Mouse (Mus musculus) E14TG2a.4 (cell line): ENCODE measurements at regions not wholly inside any gene's neighbourhood (a gene's known extent, or its start where the extent isn't known, plus 50 kb on each side); places are given as distances from the start of the nearest gene placed in this dataset.
"Not testable (repeated sequence)": the region's sequence is repeated elsewhere in the genome, so short reads cannot be mapped to it uniquely, and the experiment has no call there.

Experiments used
- H3K27me3 ChIP-seq: 2 replicates; pipeline ENCODE4 v1.6.1; 2014; ENCODE audit warnings: low read length, control low read depth; ENCODE audit not compliant: insufficient read depth
- H3K36me3 ChIP-seq: 2 replicates; pipeline ENCODE4 v1.6.1; 2014; ENCODE audit warnings: low read length, control low read depth; ENCODE audit not compliant: insufficient read depth
- H3K4me1 ChIP-seq: replicated peaks from 2 replicates; pipeline ENCODE4 v1.6.1; 2014; ENCODE audit warnings: low read depth, low read length, control low read depth
- H3K4me3 ChIP-seq: replicated peaks from 2 replicates; pipeline ENCODE4 v1.5.1; 2014; ENCODE audit warnings: mild to moderate bottlenecking, low read length
- H3K9me3 ChIP-seq: 2 replicates; pipeline ENCODE4 v1.6.1; 2014; ENCODE audit warnings: low read length, control low read depth
- CTCF ChIP-seq: conservative IDR thresholded peaks from 2 replicates; pipeline ENCODE4 v1.5.1; 2014; ENCODE audit warnings: low read length
- NANOG ChIP-seq: IDR thresholded peaks from 2 replicates; pipeline ENCODE4 v1.6.1; 2014; ENCODE audit warnings: borderline replicate concordance, low read length, mixed read lengths
- POU5F1 ChIP-seq: IDR thresholded peaks from 2 replicates; pipeline ENCODE4 v1.6.1; 2014; ENCODE audit warnings: low read length, borderline replicate concordance

DNA sequence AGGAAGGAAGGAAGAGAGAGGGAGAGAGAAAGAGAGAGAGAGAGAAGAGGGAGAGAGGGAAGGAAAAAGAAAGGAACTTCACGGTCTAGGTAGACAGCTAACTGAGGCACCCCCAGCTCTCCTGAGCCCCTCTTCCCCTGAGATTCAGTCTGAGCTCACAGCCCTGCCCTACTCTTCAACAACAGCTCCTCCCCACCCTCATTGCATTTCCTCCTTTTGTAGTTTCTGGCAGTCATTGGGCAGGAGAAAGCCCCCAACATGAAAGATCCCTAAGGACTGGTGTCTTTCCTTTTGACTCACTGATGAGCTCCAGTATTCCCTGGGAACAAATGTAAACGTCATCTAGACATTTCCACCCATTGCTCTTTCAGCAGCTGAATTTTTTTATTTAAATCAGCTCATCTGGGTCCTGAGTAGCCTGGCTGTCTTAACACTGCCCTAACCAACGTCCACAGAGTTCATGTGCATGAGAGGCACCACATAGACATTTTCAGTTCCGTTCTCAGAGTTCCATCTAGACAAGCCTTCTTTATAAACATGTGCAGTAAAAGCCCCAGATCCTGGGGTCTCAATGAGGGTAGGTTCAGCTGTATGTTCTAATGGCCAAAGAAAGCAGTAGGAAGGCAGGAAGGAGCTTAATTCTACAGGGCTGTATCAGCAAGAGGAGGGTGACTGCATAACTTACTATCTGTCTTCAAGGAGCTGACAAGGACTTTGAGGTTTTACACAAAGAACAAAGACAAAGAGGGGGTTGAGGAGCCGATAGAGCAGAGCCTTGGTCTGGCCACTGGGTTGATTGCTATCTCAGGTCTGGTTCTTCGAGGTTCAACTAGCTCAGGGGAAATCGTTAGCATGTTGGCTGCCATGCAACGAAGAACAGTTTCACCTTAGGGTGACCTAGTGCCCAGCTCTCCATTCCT lies 87.6 kb upstream of the Ifngr1 start:
- peaks cover 6% of the 10 kb centered on the region; the same call in 1 of the 2 replicates for H3K9me3 ChIP-seq
- no peak overlapping the region for H3K4me3 ChIP-seq
- H3K27me3 ChIP-seq: no peaks in the 10 kb centered on the region
- TF ChIP-seq NANOG: no peak
- TF ChIP-seq CTCF: no peak
- TF ChIP-seq POU5F1: no peak
- H3K4me1 ChIP-seq: no peaks in the 10 kb centered on the region
- H3K36me3 ChIP-seq: no peaks in the 10 kb centered on the region

DNA sequence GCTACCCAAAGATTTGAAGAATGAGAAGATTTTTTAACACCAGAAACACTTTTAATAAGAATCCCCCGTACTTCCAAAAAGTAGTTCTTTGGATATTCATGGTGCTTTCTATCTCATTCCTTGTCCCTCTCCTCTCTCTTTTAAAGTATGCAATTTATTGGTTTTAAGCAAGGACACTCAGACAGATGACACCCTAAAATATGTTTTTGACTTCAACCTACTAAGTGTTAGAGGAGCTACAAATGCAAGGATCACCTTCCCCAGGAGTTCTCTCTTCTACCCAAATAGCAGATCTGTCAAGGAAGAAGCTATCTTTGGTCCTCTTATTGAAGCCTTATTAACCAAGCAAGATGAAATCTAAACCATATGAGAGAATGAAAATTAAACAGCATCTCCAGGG lies 86.6 kb upstream of the Ifngr1 start:
- TF ChIP-seq NANOG (no peak), POU5F1 (no peak), CTCF (no peak)
- no peaks in the 10 kb centered on the region for H3K36me3 ChIP-seq

DNA sequence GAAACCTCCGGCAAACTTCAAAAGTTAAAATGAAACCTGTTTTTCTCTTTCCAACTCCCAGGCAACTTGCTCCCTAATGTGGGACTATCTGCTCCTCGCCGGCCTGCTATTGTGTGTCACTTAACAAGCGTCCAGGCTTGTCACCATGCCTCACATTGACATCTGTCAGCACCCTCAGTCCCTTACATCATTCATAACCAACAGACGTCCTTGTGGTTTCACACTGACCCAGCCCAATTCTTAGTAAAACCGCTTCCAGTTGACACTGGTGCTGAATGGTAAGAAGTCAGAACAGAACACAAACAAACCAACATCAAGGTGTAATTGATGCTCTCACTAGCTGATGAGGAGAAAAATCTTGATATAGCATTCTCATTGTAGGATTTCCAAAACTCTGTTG lies 85.8 kb upstream of the Ifngr1 start:
- Histone ChIP-seq H3K4me3 (no peak overlapping the region), H3K36me3 (no peaks in the 10 kb centered on the region), H3K9me3 (peaks cover 6% of the 10 kb centered on the region; the same call in 1 of the 2 replicates), H3K27me3 (no peaks in the 10 kb centered on the region), H3K4me1 (no peaks in the 10 kb centered on the region)
- TF ChIP-seq NANOG (no peak), POU5F1 (no peak), CTCF (no peak)

More for the DNA sequence above, 86.6 kb upstream of the Ifngr1 start:
- Histone ChIP-seq H3K4me3 (no peak overlapping the region), H3K27me3 (no peaks in the 10 kb centered on the region), H3K9me3 (peaks cover 6% of the 10 kb centered on the region; the same call in 1 of the 2 replicates), H3K4me1 (no peaks in the 10 kb centered on the region)

DNA sequence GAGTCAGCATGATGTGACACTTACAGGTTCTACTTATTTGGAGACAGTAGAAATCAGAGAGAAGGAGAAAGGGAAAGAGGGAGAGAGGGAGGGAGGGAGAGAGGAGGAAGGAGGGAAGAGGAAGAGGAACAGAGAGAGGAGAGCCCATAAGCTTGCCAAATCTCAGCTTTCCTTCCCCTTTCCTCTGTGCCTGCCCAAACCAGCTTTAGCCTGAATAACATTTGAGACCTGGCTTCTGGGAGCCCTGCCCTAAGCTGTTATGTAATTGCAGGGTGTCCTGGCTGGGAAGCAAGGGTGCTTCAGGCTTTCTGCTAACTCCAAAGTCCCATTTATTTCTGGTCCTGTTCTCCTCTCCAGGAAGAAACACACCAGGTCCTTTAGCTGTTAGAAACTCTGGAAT lies 85.3 kb upstream of the Ifngr1 start:
- no peaks in the 10 kb centered on the region for H3K4me1 ChIP-seq
- H3K9me3 ChIP-seq: peaks cover 6% of the 10 kb centered on the region; the same call in 1 of the 2 replicates
- TF ChIP-seq CTCF: no peak
- TF ChIP-seq POU5F1: no peak
- no peak for TF ChIP-seq NANOG
- no peaks in the 10 kb centered on the region for H3K27me3 ChIP-seq
- no peak overlapping the region for H3K4me3 ChIP-seq
- H3K36me3 ChIP-seq: no peaks in the 10 kb centered on the region

DNA sequence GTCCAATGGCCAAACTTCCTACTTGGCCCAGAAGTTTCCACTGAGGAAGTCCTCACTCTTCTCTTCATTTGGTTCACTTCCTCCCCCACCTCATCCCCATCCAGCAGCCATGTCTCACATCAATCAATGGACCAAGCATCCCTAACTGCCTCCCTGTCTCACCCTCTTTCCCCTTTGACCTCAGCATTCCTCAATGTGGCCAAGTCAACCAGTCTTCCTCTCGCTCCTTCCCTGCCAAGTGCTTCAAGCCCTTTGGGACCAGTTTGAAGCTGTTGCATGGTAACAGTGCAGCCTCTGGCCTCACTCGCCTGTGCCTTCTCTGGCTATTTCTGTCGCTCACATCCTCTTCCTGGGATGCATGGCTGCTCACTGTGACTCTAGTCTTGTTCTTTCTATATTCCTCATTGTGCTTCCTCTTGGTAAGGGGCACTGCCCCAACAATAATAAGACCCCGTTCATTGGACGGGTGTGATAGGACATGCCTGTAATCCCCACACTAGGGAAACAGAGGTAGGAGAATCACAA lies 83.5 kb upstream of the Ifngr1 start:
- TF ChIP-seq NANOG: no peak
- no peak for TF ChIP-seq POU5F1
- no peak for TF ChIP-seq CTCF

DNA sequence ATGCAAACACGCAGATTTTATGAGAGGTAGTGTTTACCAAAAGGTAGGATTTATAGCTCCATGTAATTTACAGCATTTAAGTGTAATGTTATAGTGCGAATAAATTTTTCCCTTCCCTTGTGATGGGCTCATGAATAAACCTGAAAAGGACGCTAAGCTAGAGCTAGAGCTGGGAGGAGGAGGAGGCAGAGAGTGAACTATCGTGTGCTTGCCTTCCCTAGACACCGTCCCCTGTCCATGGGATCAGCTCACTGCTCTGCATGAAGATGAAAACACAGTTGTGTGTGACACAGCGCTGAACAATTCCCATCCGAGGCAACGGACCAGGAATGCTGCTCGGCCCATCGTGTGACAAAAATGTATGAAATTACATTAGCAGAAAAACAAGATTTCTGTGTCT lies 81.7 kb upstream of the Ifngr1 start:
- Histone ChIP-seq H3K4me1 (no peaks in the 10 kb centered on the region), H3K9me3 (peaks cover 6% of the 10 kb centered on the region; the same call in 1 of the 2 replicates), H3K27me3 (no peaks in the 10 kb centered on the region), H3K36me3 (no peaks in the 10 kb centered on the region), H3K4me3 (no peak overlapping the region)
- no peak for TF ChIP-seq POU5F1
- no peak for TF ChIP-seq NANOG
- TF ChIP-seq CTCF: no peak

More for the DNA sequence above, 83.5 kb upstream of the Ifngr1 start:
- Histone ChIP-seq H3K4me1 (no peaks in the 10 kb centered on the region), H3K9me3 (peaks cover 6% of the 10 kb centered on the region; the same call in 1 of the 2 replicates), H3K4me3 (no peak overlapping the region), H3K36me3 (no peaks in the 10 kb centered on the region), H3K27me3 (no peaks in the 10 kb centered on the region)

DNA sequence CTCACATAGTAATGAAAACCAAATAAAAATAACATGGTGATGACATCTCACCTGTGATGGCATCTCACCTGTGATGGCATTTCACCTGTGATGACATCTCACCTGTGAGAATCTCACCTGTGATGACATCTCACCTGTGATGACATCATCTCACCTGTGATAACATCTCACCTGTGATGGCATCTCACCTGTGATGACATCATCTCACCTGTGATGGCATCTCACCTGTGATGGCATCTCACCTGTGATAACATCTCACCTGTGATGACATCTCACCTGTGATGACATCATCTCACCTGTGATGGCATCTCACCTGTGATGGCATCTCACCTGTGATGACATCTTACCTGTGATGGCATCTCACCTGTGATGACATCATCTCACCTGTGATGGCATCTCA lies 77.4 kb upstream of the Ifngr1 start:
- H3K9me3 ChIP-seq, H3K36me3 ChIP-seq, H3K4me3 ChIP-seq, H3K4me1 ChIP-seq, H3K27me3 ChIP-seq: not testable (repeated sequence)

DNA sequence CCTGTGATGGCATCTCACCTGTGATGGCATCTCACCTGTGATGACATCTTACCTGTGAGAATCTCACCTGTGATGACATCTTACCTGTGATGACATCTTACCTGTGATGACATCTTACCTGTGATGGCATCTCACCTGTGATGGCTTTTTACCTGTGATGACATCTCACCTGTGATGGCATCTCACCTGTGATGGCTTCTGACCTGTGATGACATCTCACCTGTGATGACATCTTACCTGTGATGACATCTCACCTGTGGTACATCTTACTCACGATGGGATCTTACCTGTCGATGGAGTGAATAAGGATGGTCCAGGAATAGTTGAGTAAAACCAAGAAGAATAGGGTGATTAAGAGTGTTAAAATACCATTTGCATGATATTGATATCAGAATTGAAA lies 76.9 kb upstream of the Ifngr1 start:
- no peak for TF ChIP-seq NANOG
- TF ChIP-seq CTCF: no peak
- no peak for TF ChIP-seq POU5F1
- Histone ChIP-seq H3K9me3 (no peaks in the 10 kb centered on the region), H3K27me3 (no peaks in the 10 kb centered on the region), H3K4me3 (no peak overlapping the region), H3K36me3 (no peaks in the 10 kb centered on the region), H3K4me1 (no peaks in the 10 kb centered on the region)

DNA sequence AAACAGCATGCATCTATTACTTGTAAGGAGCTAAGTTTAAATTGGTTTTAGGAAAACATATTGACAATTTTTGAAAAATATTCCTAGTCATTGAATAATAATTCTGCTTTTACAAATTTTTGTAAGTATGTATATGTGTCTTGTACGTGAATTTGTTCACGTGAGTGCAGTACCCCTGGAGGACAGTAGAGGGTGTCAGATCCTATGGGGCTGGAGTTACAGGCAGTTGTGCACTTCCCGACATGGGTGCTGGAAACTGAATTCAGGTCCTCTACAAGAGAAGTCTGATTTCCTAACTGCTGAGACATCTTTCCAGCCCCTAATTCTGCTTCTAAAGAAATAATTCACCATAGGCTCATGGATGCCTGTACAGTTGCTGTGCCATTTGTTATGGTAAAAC lies 75.7 kb upstream of the Ifngr1 start:
- TF ChIP-seq CTCF (peak; percentile 71), NANOG (no peak)
- H3K27me3 ChIP-seq: no peaks in the 10 kb centered on the region
- H3K36me3 ChIP-seq: no peaks in the 10 kb centered on the region
- H3K4me3 ChIP-seq: no peak overlapping the region
- no peaks in the 10 kb centered on the region for H3K9me3 ChIP-seq
- H3K4me1 ChIP-seq: no peaks in the 10 kb centered on the region
